Mouse (Mus musculus): Measurements from ENCODE around the gene Nhsl1. TPM values are rescaled to one million over a fixed set of nuclear protein-coding genes. Genes with fewer than 3 reads are reported as not detected.
A peak's percentile ranks its signal among the peaks of the same experiment; 100 is the strongest.

Nhsl1 gene
- total and polyA plus RNA-seq, 2 experiments from 2014 or later = 7.2 to 18.0 TPM

DNA sequence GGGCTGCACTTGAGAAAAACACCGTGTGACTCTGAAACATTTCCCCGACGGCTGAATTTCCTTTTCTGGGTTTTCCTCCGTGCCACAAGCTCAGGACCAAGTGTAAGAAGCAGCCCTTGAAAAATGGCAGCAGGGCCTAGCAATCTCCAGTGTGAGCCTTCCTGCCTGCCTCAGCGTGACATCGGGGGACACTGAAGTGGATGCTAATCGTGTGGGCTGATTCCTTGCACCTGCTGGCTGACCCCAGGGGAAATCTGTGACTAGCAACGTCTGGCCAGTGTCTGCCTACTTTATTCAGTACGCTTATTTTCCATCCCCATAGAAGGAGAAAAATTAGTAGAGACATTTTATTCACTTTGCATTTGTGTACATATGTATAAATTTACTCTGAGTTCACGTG is 100.7 kb downstream of the Nhsl1 start:
- 34% methylated on average over 10 of the region's 10 CpGs for WGBS
- no peak overlapping the region for H3K9ac ChIP-seq (replicated peaks; ENCODE audit: low read length, poor library complexity, severe bottlenecking)
- H3K27me3 ChIP-seq (ENCODE audit: insufficient read depth, low read length) = no peaks in the 10 kb centered on the region
- H3K4me2 ChIP-seq (ENCODE audit: low read depth, low read length, poor library complexity, severe bottlenecking) = no peak overlapping the region
- no peak for ATAC-seq (ENCODE audit: low FRiP score)
- no peak overlapping the region for H3K4me3 ChIP-seq (ENCODE audit: low read depth, low read length)
- no peak for DNase-seq (ENCODE audit: low spot score)
- TF ChIP-seq CTCF (IDR thresholded peaks at IDR 0.05) = no peak
- H3K4me1 ChIP-seq (ENCODE audit: insufficient read depth, low read length) = no peaks in the 10 kb centered on the region
- no peak overlapping the region for H3K27ac ChIP-seq (ENCODE audit: low read depth, low read length)
- H3K36me3 ChIP-seq (ENCODE audit: insufficient read depth, low read length) = no peaks in the 10 kb centered on the region
- H3K9me3 ChIP-seq (ENCODE audit: low read length) = no peaks in the 10 kb centered on the region

- Histone ChIP-seq H3K4me1 (ENCODE audit: insufficient read depth, low read length) (no peaks in the 10 kb centered on the region), H3K9ac (replicated peaks; ENCODE audit: low read length, poor library complexity, severe bottlenecking) (no peak overlapping the region), H3K27me3 (ENCODE audit: insufficient read depth, low read length) (no peaks in the 10 kb centered on the region), H3K4me2 (ENCODE audit: low read depth, low read length, poor library complexity, severe bottlenecking) (no peak overlapping the region), H3K36me3 (ENCODE audit: insufficient read depth, low read length) (no peaks in the 10 kb centered on the region), H3K9me3 (ENCODE audit: low read length) (no peaks in the 10 kb centered on the region), H3K27ac (ENCODE audit: low read depth, low read length) (no peak overlapping the region), H3K4me3 (ENCODE audit: low read depth, low read length) (no peak overlapping the region)
- ATAC-seq (ENCODE audit: low FRiP score) (no peak), DNase-seq (ENCODE audit: low spot score) (no peak)
- WGBS = 84% methylated on average over 6 of the region's 6 CpGs
- no peak for TF ChIP-seq CTCF (IDR thresholded peaks at IDR 0.05)
These were observed 101.6 kb downstream of the Nhsl1 start for GRCm38 (mm10) chr10:18420259-18421000.

- no peaks in the 10 kb centered on the region for H3K9me3 ChIP-seq (ENCODE audit: low read length)
- WGBS = 29% methylated on average over 3 of the region's 3 CpGs
- H3K4me1 ChIP-seq (ENCODE audit: insufficient read depth, low read length) = no peaks in the 10 kb centered on the region
- H3K36me3 ChIP-seq (ENCODE audit: insufficient read depth, low read length) = no peaks in the 10 kb centered on the region
- no peak overlapping the region for H3K4me3 ChIP-seq (ENCODE audit: low read depth, low read length)
- ATAC-seq (ENCODE audit: low FRiP score) = no peak
- H3K27ac ChIP-seq (ENCODE audit: low read depth, low read length) = no peak overlapping the region
- H3K9ac ChIP-seq (replicated peaks; ENCODE audit: low read length, poor library complexity, severe bottlenecking) = no peak overlapping the region
- no peak for TF ChIP-seq CTCF (IDR thresholded peaks at IDR 0.05)
- DNase-seq (ENCODE audit: low spot score) = no peak
- no peak overlapping the region for H3K4me2 ChIP-seq (ENCODE audit: low read depth, low read length, poor library complexity, severe bottlenecking)
- no peaks in the 10 kb centered on the region for H3K27me3 ChIP-seq (ENCODE audit: insufficient read depth, low read length)
These were observed 104.2 kb downstream of the Nhsl1 start for GRCm38 (mm10) chr10:18422968-18423367.

DNA sequence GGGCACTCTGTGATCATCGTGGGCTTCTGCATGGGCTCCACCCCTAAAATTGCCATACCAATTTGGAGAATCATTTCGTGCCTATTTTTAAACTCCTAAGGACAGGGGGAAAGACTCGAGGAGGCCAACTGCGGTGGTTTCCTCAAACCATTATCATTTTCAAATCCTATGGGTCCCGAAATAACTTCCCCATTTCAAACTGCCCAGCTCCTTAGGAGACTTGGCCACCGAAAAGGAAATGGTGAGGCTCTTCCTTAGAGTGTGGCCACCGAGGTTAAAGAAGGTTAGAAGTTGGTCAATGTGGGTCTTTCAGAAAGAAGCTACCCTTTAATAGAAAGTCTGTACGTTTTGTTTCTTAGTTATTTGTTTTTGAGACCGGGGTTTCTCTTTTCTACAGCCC is 104.8 kb downstream of the Nhsl1 start:
- TF ChIP-seq CTCF (IDR thresholded peaks at IDR 0.05) = no peak
- DNase-seq (ENCODE audit: low spot score) = no peak
- H3K9me3 ChIP-seq (ENCODE audit: low read length) = no peaks in the 10 kb centered on the region
- H3K4me1 ChIP-seq (ENCODE audit: insufficient read depth, low read length) = no peaks in the 10 kb centered on the region
- H3K36me3 ChIP-seq (ENCODE audit: insufficient read depth, low read length) = no peaks in the 10 kb centered on the region
- WGBS = 78% methylated on average over 9 of the region's 9 CpGs
- H3K9ac ChIP-seq (replicated peaks; ENCODE audit: low read length, poor library complexity, severe bottlenecking) = no peak overlapping the region
- ATAC-seq (ENCODE audit: low FRiP score) = no peak
- H3K4me2 ChIP-seq (ENCODE audit: low read depth, low read length, poor library complexity, severe bottlenecking) = no peak overlapping the region
- H3K4me3 ChIP-seq (ENCODE audit: low read depth, low read length) = no peak overlapping the region
- no peaks in the 10 kb centered on the region for H3K27me3 ChIP-seq (ENCODE audit: insufficient read depth, low read length)
- H3K27ac ChIP-seq (ENCODE audit: low read depth, low read length) = no peak overlapping the region

GRCm38 (mm10) chr10:18427866-18428265 is 109.1 kb downstream of the Nhsl1 start:
- no peak for TF ChIP-seq CTCF (IDR thresholded peaks at IDR 0.05)
- 88% methylated on average over 9 of the region's 9 CpGs for WGBS
- no peaks in the 10 kb centered on the region for H3K4me1 ChIP-seq (ENCODE audit: insufficient read depth, low read length)
- no peaks in the 10 kb centered on the region for H3K36me3 ChIP-seq (ENCODE audit: insufficient read depth, low read length)
- H3K27ac ChIP-seq (ENCODE audit: low read depth, low read length) = no peak overlapping the region
- no peaks in the 10 kb centered on the region for H3K9me3 ChIP-seq (ENCODE audit: low read length)
- no peaks in the 10 kb centered on the region for H3K27me3 ChIP-seq (ENCODE audit: insufficient read depth, low read length)
- no peak for ATAC-seq (ENCODE audit: low FRiP score)
- no peak overlapping the region for H3K4me3 ChIP-seq (ENCODE audit: low read depth, low read length)
- no peak overlapping the region for H3K4me2 ChIP-seq (ENCODE audit: low read depth, low read length, poor library complexity, severe bottlenecking)
- H3K9ac ChIP-seq (replicated peaks; ENCODE audit: low read length, poor library complexity, severe bottlenecking) = no peak overlapping the region
- no peak for DNase-seq (ENCODE audit: low spot score)

- Histone ChIP-seq H3K36me3 (ENCODE audit: insufficient read depth, low read length) (no peaks in the 10 kb centered on the region), H3K4me3 (ENCODE audit: low read depth, low read length) (no peak overlapping the region), H3K9ac (replicated peaks; ENCODE audit: low read length, poor library complexity, severe bottlenecking) (no peak overlapping the region), H3K4me1 (ENCODE audit: insufficient read depth, low read length) (no peaks in the 10 kb centered on the region), H3K4me2 (ENCODE audit: low read depth, low read length, poor library complexity, severe bottlenecking) (no peak overlapping the region), H3K27ac (ENCODE audit: low read depth, low read length) (no peak overlapping the region), H3K9me3 (ENCODE audit: low read length) (no peaks in the 10 kb centered on the region), H3K27me3 (ENCODE audit: insufficient read depth, low read length) (no peaks in the 10 kb centered on the region)
- 94% methylated on average over 3 of the region's 3 CpGs for WGBS
- DNase-seq (ENCODE audit: low spot score) (no peak), ATAC-seq (ENCODE audit: low FRiP score) (no peak)
- TF ChIP-seq CTCF (IDR thresholded peaks at IDR 0.05) = peak; percentile 57
These were observed 110.7 kb downstream of the Nhsl1 start for GRCm38 (mm10) chr10:18429533-18429932.

Measured in midbrain, postnatal 0 days (tissue).